Comparison of ENCODE assay signal across 9 mouse cellular contexts in genomic region chr13:3541159-3541782, GRCm38 (mm10). TPM values are rescaled to one million over a fixed set of nuclear protein-coding genes. Genes with fewer than 3 reads are reported as not detected.
A peak's percentile ranks its signal among the peaks of the same experiment; 100 is the strongest.
DNase-seq lines count a peak whose midpoint lies in the region; ATAC-seq lines count a peak whose summit lies in the region.
"Had no signal": no experiment of that assay in that cellular context is flagged by ENCODE, and none has a peak within 500 bp of the region (broad histone marks: within the 10 kb centered on the region; RNA-seq: fewer than 3 reads in every experiment).

No protein-coding gene starts in this region.

- H3K27ac ChIP-seq in heart, embryonic 15.5 days = no peak overlapping the region
- H3K27ac ChIP-seq in hindbrain, embryonic 14.5 days = no peak overlapping the region
- 0 out of 2 replicates have a peak overlapping the region, but pooled peaks have one; percentile 7 for H3K27ac ChIP-seq in midbrain, embryonic 13.5 days

- peaks cover 53% of the 10 kb centered on the region for H3K4me1 ChIP-seq in heart, embryonic 15.5 days (replicated peaks)
- H3K4me1 ChIP-seq in hindbrain, embryonic 14.5 days (replicated peaks; ENCODE audit: control insufficient read depth, insufficient read depth, low read length) = peaks cover 46% of the 10 kb centered on the region
- H3K4me1 ChIP-seq in midbrain, embryonic 13.5 days (replicated peaks) = peaks cover 65% of the 10 kb centered on the region

- no peak for ATAC-seq in heart, embryonic 15.5 days (replicated peaks; ENCODE audit: insufficient number of reproducible peaks, insufficient read depth, low FRiP score, low read depth)
- ATAC-seq in hindbrain, embryonic 14.5 days (ENCODE audit: low FRiP score) = no peak
- no peak for ATAC-seq in midbrain, embryonic 13.5 days

- H3K36me3 ChIP-seq in heart, embryonic 15.5 days = no peaks in the 10 kb centered on the region
- 0 out of 2 replicates have a peak, but pooled peaks cover 4% of the 10 kb centered on the region for H3K36me3 ChIP-seq in hindbrain, embryonic 14.5 days (replicated peaks; ENCODE audit: control insufficient read depth, insufficient read depth)
- H3K36me3 ChIP-seq in midbrain, embryonic 13.5 days = no peaks in the 10 kb centered on the region

- H3K27me3 ChIP-seq in heart, embryonic 15.5 days = no peaks in the 10 kb centered on the region
- H3K27me3 ChIP-seq in hindbrain, embryonic 14.5 days (ENCODE audit: control insufficient read depth, insufficient read depth, low read length) = no peaks in the 10 kb centered on the region
- H3K27me3 ChIP-seq in midbrain, embryonic 13.5 days = no peaks in the 10 kb centered on the region

- no peak for DNase-seq in heart, postnatal 36 days
- peak; percentile 42 for DNase-seq in NIH3T3 (ENCODE audit: low read depth)
- DNase-seq in hindbrain, embryonic 14.5 days (ENCODE audit: low spot score) = no peak
- no peak for DNase-seq in cerebellum, adult 9-11 months
- no peak for DNase-seq in lung, postnatal 14 days
- no peak for DNase-seq in ovary, postnatal 36 days (ENCODE audit: low spot score)
- DNase-seq: cerebellum, adult 11 months had no signal

- no peak overlapping the region for H3K4me3 ChIP-seq in heart, embryonic 15.5 days
- no peak overlapping the region for H3K4me3 ChIP-seq in hindbrain, embryonic 14.5 days (replicated peaks; ENCODE audit: low read length)
- H3K4me3 ChIP-seq in midbrain, embryonic 13.5 days (replicated peaks) = peak overlapping the region; percentile 91; the same call in 1 of the 2 replicates

- peak overlapping the region; percentile 76; the same call in 1 of the 2 replicates for H3K4me2 ChIP-seq in heart, embryonic 15.5 days
- H3K4me2 ChIP-seq in hindbrain, embryonic 14.5 days (replicated peaks) = peak overlapping the region; percentile 85
- H3K4me2 ChIP-seq in midbrain, embryonic 13.5 days (replicated peaks) = peak overlapping the region; percentile 44

- WGBS in heart, embryonic 15.5 days = 77% methylated on average over 2 of the region's 2 CpGs
- WGBS in hindbrain, embryonic 14.5 days = 51% methylated on average over 2 of the region's 2 CpGs
- 40% methylated on average over 2 of the region's 2 CpGs for WGBS in midbrain, embryonic 13.5 days

- intact Hi-C loops in heart, postnatal 36 days (cut with DNase I) = loop anchor here (10.0 kb wide), 1 partner anchor 354 kb away; no protein-coding TSS in a partner anchor

- H3K9me3 ChIP-seq in heart, embryonic 15.5 days (replicated peaks) = no peaks in the 10 kb centered on the region
- H3K9me3 ChIP-seq in hindbrain, embryonic 14.5 days (ENCODE audit: control insufficient read depth, low read length) = no peaks in the 10 kb centered on the region
- no peaks in the 10 kb centered on the region for H3K9me3 ChIP-seq in midbrain, embryonic 13.5 days

- no peak overlapping the region for H3K9ac ChIP-seq in heart, embryonic 15.5 days
- H3K9ac ChIP-seq in hindbrain, embryonic 14.5 days = no peak overlapping the region
- 0 out of 2 replicates have a peak overlapping the region, but pooled peaks have one; percentile 36 for H3K9ac ChIP-seq in midbrain, embryonic 13.5 days (replicated peaks)

RNA-seq across cellular contexts. Expression of gene Gdi2, which starts 3.4 kb away (rescaled TPM):
- 303 and 307 TPM in 2 replicates for polyA plus RNA-seq in heart, embryonic 15.5 days (2015; fragmentation: Nextera tagmentation; extraction: Ambion mirVana)
- 100 to 1,000 TPM; 265 to 273 TPM for total RNA-seq in heart, postnatal 36 days (2021)
- polyA plus RNA-seq in hindbrain, embryonic 14.5 days (2014; fragmentation: Nextera tagmentation; extraction: Ambion mirVana) = 464 and 489 TPM in 2 replicates
- 435 and 460 TPM in 2 replicates for polyA plus RNA-seq in midbrain, embryonic 13.5 days (2015; fragmentation: Nextera tagmentation; extraction: Ambion mirVana)
